In genomic region chr3:133411768-133412167, GRCm38 (mm10) we compare ENCODE assay signal across 14 mouse cellular contexts.
"Had no signal": no experiment of that assay in that cellular context is flagged by ENCODE, and none has a peak within 500 bp of the region (broad histone marks: within the 10 kb centered on the region; RNA-seq: fewer than 3 reads in every experiment).

No protein-coding gene starts in this region.

- ATAC-seq: lung, postnatal 0 days had no signal

- H3K27me3 ChIP-seq: limb, embryonic 13.5 days; liver, embryonic 15.5 days; neural tube, embryonic 13.5 days had no signal

- H3K9ac ChIP-seq: limb, embryonic 13.5 days; liver, embryonic 15.5 days; neural tube, embryonic 13.5 days had no signal

- H3K4me1 ChIP-seq: liver, embryonic 15.5 days; neural tube, embryonic 13.5 days had no signal

- H3K27ac ChIP-seq: layer of hippocampus, adult 2 months; limb, embryonic 13.5 days; liver, embryonic 15.5 days; neural tube, embryonic 13.5 days had no signal

- H3K4me2 ChIP-seq: limb, embryonic 13.5 days; liver, embryonic 11.5 days; liver, embryonic 15.5 days; neural tube, embryonic 13.5 days had no signal

- H3K9me3 ChIP-seq: limb, embryonic 13.5 days; liver, embryonic 15.5 days; neural tube, embryonic 13.5 days had no signal

- H3K4me3 ChIP-seq: layer of hippocampus, adult 2 months; limb, embryonic 13.5 days; liver, embryonic 15.5 days; neural tube, embryonic 13.5 days had no signal

- H3K36me3 ChIP-seq: limb, embryonic 13.5 days; liver, embryonic 15.5 days; neural tube, embryonic 13.5 days had no signal

- DNase-seq: kidney, postnatal 10 days; kidney, postnatal 4 days; lung, adult 2 months; lung, postnatal 36 days; midbrain, embryonic 14.5 days; retina, postnatal 1 day; right cerebral cortex, postnatal 4 days; spleen, adult 18-20 months had no signal
